Mouse (Mus musculus): Measurements from ENCODE around the gene Map4k3.

GRCm38 (mm10) chr17:80756043-80756442, 27.8 kb upstream of the Map4k3 start:
- TF ChIP-seq CTCF (IDR thresholded peaks at IDR 0.05; ENCODE audit: control insufficient read depth, insufficient read depth, low read length): no peak
- no peak for TF ChIP-seq POLR2A (IDR thresholded peaks at IDR 0.05; ENCODE audit: borderline replicate concordance, control insufficient read depth, low read depth, low read length)

Data from bone marrow, adult 2 months (tissue).